ENCODE assay signal across 8 mouse cellular contexts in the genomic region with DNA sequence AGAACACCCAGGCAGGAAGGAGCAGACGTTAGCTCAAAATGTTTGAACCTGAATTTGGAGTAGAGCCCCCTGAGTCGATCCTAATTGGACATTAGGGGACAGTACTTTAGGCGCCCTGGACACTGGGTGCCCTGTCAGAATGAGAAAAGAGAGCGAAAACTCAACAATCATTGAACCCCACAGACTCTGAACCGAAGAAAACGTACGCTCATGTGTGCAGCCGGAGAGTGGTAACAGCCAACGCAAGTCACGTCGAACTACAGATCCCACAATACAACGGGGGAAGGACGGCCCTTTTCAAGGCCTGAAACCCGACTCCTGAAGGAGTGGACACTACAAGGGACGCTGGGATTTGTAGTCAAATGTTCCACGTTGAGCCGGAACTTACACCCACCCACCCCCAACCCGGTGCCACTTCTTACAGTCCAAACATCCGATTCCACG. TPM values are rescaled to one million over a fixed set of nuclear protein-coding genes. Genes with fewer than 3 reads are reported as not detected.
DNase-seq lines count a peak whose midpoint lies in the region; ATAC-seq and TF ChIP-seq lines count a peak whose summit lies in the region.

A gene (minus strand): TSS at position 270 of the 444 bp plus-strand sequence.
A gene (plus strand): TSS at position 397 of the 444 bp plus-strand sequence.

- in situ Hi-C loops in Patski (cut with MboI; ENCODE audit: low pct_unique_long_range_greater_than_20kb), result no loop called here

- no peaks in the 10 kb centered on the region for H3K27me3 ChIP-seq in Patski
- H3K27me3 ChIP-seq in hindbrain, embryonic 13.5 days, result no peaks in the 10 kb centered on the region

- peak; percentile 76 for DNase-seq in Patski (ENCODE audit: low read depth, low spot score)
- DNase-seq in cerebellum, postnatal 14 days, result peak; percentile 88 to 92
- peak; percentile 76 to 86 for DNase-seq in frontal cortex, postnatal 14 days (ENCODE audit: low spot score in 2 of 2)
- DNase-seq in layer of hippocampus, postnatal 25 days (ENCODE audit: extremely low spot score in 1 of 2, low spot score in 1 of 2), result peak in 1 of 2 experiments; percentile 66
- peak; percentile 96 for DNase-seq in lung, postnatal 25 days (ENCODE audit: low spot score)
- DNase-seq in retina, embryonic 14.5 days (ENCODE audit: low spot score), result peak; percentile 94
- DNase-seq in urinary bladder, adult 18-20 months (ENCODE audit: low spot score in 2 of 2), result peak; percentile 65 to 86

- peak within 1 kb of the TSS; percentile 92 for H3K9ac ChIP-seq in hindbrain, embryonic 13.5 days

- H3K27ac ChIP-seq in hindbrain, embryonic 13.5 days, result peak within 1 kb of the TSS; percentile 93

- no peak for TF ChIP-seq CTCF in Patski (IDR thresholded peaks at IDR 0.05)

- POLR2A ChIA-PET in Patski (lab: Charles Lee), result interaction anchor here (0.7 kb wide), 1 partner anchor 362 kb away, joined by 3 read pairs; no protein-coding TSS in a partner anchor

- under 1% methylated on average over 20 of the region's 20 CpGs for WGBS in hindbrain, embryonic 13.5 days

- peaks cover 6% of the 10 kb centered on the region; the same call in 1 of the 2 replicates for H3K36me3 ChIP-seq in hindbrain, embryonic 13.5 days

- peak within 1 kb of the TSS; percentile 91 for H3K4me3 ChIP-seq in hindbrain, embryonic 13.5 days

- H3K4me2 ChIP-seq in hindbrain, embryonic 13.5 days, result peak within 1 kb of the TSS; percentile 93

- H3K9me3 ChIP-seq in hindbrain, embryonic 13.5 days, result no peaks in the 10 kb centered on the region

- ATAC-seq in Patski, result peak; percentile 68
- peak; percentile 95 for ATAC-seq in hindbrain, embryonic 13.5 days (ENCODE audit: low FRiP score)

- peaks cover 27% of the 10 kb centered on the region for H3K4me1 ChIP-seq in hindbrain, embryonic 13.5 days (replicated peaks)

- CTCF ChIA-PET in Patski (lab: Charles Lee), result interaction anchor here (1.0 to 1.1 kb wide), 3 partner anchors 22 to 95 kb away, joined by 3 read pairs; no protein-coding TSS in a partner anchor

RNA-seq across cellular contexts. Expression of the first gene that starts in this region (rescaled TPM):
- 52.2 TPM for polyA plus RNA-seq in Patski (2021)
- polyA plus RNA-seq in hindbrain, embryonic 13.5 days (2015; fragmentation: Nextera tagmentation; extraction: Ambion mirVana), result 52.7 and 53.7 TPM in 2 replicates
- total RNA-seq in layer of hippocampus, postnatal 25 days (2021), result 100 to 1,000 TPM in 1 of 2 experiments, 10 to 100 TPM in 1; 96.4 to 102 TPM

RNA-seq across cellular contexts. Expression of the second gene that starts in this region (rescaled TPM):
- 19.0 TPM for polyA plus RNA-seq in Patski (2021)
- polyA plus RNA-seq in hindbrain, embryonic 13.5 days (2015; fragmentation: Nextera tagmentation; extraction: Ambion mirVana), result 37.1 and 41.6 TPM in 2 replicates
- 10 to 100 TPM; 22.6 to 27.0 TPM for total RNA-seq in layer of hippocampus, postnatal 25 days (2021)
